Mouse (Mus musculus) lung, postnatal 10 days (tissue): ENCODE measurements at regions not wholly inside any gene's neighbourhood (a gene's known extent, or its start where the extent isn't known, plus 50 kb on each side); places are given as distances from the start of the nearest gene placed in this dataset.
A peak's percentile ranks its signal among the peaks of the same experiment; 100 is the strongest.
"Not testable (repeated sequence)": the region's sequence is repeated elsewhere in the genome, so short reads cannot be mapped to it uniquely, and the experiment has no call there.

ENCODE experiments used
- DNase-seq: peaks from one replicate; pipeline ENCODE4 v3.0.0; 2021

DNA sequence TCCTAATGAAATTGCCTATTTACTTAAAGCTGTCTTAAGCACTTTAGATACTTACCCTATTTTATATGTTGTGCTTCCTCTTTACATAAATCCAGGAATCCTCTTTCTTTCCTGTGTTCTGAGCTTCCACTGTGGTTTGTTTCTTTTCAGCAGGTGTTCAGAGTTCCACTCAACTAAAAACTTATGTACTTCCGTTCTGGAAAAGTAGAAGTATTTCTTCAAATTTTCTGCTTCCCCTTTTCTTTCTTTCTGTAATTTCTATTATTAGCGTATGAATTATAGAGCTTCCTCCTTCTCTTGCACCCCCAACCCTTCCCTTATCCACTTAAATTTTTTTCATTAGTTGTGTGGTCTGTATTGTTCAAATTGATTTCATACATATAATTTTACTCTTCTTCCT, 165.8 kb upstream of the Nudt12 start:
- no peak for DNase-seq

DNA sequence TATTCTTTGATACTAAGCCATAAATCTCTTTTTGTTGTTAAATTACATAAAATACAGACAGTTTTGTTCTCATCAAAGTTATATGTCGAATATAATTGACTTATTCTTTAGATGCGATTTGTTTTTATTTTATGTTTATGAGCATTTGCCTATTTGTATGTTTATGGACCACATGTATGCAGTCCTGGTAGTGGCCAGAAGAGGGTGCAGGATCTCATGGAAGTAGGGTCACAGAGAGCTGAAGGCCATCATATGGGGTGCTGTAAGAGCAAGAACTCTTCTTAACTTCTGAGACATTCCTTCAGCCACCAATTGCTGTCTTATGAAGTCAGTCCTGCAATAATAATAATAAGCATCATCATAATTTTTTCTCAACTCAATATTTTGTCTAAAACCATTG, 143.2 kb upstream of the Nudt12 start:
- no peak for DNase-seq

DNA sequence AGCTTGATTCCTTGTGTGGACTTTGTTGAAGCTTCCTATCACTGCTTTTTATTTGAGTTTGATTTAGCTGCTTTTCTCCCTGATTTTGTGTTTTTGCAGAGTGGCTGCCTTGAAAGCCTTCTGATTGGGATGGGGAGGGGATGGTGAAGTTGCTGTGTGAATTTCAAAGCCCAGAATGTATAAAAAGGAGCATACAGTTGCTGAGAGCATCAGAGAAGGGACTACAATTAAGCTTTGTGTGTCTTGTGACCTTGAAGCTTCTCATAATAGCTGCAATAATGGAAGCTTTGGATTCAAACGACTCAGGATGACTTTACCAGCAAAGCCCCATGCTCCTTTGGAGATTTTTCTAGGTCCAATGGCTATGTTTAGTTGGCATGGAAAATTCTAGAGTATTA, 130.6 kb upstream of the Nudt12 start:
- no peak for DNase-seq

DNA sequence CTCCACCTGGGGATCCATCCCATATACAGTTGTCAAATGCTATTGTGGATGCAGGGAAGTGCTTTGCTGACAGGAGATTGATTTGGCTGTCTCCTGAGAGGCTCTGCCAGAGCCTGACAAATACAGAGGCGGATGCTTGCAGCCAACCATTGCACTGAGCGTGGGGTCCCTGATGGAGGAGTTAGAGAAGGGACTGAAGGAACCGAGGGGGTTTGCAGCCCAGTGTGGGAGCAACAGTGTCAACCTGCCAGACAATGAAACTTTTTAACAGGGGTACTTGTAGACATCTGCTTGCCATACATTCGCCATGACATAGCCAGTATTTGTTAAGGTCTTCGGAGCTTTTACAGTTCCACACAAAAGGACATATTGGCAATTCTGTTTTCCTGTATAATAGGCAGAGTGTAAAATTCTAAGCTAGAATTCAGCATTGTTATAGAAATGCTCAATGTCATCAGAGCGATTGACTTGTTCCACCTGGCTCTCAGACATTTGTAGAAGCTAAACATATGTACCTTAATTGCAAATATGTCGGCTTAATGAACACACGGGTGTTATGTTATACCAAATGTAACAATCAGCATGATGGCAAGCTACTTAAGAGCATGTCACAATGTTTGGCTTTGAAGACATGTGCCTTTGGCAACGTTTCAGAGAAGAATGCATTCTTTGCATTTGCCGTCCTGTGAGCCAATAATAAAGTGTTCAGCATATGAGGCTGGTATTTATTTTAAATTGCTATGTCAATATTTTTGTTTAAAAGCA, 130.0 kb upstream of the Nudt12 start:
- no peak for DNase-seq

DNA sequence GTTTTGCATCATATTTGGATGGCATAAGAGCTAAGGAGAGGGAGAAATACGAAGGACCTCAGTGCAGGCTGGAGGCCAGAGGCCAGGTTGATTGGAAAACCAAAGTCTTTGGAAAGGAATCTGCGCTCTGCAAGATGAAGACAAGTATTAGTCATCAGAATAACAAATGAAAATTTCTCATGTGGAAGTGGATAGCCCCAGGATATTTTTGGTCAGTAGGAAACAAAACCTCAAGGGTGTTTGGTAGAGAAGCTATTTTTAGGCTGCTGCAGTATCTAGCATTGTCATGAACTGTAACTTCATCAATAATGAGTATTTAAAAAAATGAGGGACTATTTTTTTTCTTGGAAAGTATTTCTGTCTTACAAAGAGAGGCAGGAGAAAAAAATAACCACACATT, 125.6 kb upstream of the Nudt12 start:
- no peak for DNase-seq

DNA sequence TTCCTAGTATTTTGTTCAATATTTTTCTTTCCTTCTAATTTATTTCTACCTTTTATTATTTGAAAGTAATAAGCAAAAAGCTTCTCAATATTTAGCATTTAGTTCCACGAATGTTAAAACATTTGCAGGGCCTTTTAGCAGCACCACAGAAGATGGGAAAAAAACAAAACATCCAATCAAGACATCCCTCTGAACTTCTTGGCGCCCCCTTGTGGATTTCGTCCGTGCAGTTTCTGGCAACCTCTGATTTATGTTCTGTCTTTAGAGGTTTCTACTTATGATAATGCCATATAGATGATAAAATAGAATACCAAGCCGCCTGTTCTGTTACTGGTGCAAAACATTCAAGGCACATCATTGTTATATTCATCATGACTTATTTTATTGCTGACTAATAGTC, 86.2 kb upstream of the Nudt12 start:
- peak; percentile 3 for DNase-seq

DNA sequence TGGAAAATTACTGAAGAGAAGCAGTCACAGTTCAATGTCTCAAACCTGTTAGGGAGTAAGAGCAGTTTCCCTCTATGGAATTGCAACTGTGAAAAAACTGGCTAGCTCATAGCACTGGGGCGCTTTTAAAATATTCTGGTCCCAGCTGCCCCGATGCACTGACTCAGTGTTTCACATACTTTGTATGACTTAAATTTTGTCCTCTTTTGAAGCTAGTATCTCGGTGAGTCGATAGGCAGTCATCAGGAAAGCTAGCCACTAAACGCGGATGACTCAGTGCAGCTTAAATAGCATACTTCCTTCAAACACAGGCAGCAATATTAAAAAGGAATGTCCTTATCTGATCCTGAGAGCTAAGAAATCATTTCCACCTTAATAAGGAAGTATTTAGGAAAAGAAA, 63.7 kb upstream of the Nudt12 start:
- DNase-seq: not testable (repeated sequence)

DNA sequence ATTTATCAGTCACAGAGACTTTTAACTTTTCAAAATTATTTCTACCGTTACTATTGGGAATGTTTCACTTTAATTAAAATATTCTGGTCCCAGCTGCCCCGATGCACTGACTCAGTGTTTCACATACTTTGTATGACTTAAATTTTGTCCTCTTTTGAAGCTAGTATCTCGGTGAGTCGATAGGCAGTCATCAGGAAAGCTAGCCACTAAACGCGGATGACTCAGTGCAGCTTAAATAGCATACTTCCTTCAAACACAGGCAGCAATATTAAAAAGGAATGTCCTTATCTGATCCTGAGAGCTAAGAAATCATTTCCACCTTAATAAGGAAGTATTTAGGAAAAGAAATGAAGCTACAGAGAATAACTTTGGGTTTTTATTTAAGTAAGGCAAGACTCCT, 63.2 kb upstream of the Nudt12 start:
- not testable (repeated sequence) for DNase-seq
